Mouse (Mus musculus) liver, postnatal 0 days (tissue): Measurements from ENCODE around the gene Rnf207.

Experiments
- CTCF ChIP-seq: sonication (generic); IDR thresholded peaks from 2 replicates; pipeline ENCODE4 v1.5.1; 2016; ENCODE audit warnings: antibody characterized with exemption, low read depth
- EP300 ChIP-seq: IDR thresholded peaks from 2 replicates; pipeline ENCODE4 v1.6.1; 2016; ENCODE audit warnings: antibody characterized with exemption, low read depth, mild to moderate bottlenecking

GRCm38 (mm10) chr4:152274681-152275131 lies 44.1 kb downstream of the Rnf207 start:
- TF ChIP-seq CTCF (no peak), EP300 (no peak)
